Mouse (Mus musculus) myocyte (in vitro differentiated cells): ENCODE data around the gene Etfb. TPM values are rescaled to one million over a fixed set of nuclear protein-coding genes. Genes with fewer than 3 reads are reported as not detected.

Experiments
- H3K27me3 ChIP-seq: one replicate; pipeline ENCODE4 v1.6.1; 2011; ENCODE audit not compliant: control insufficient read depth, insufficient read depth, insufficient read length
- H3K36me3 ChIP-seq: one replicate; pipeline ENCODE4 v1.6.1; 2011; ENCODE audit not compliant: control insufficient read depth, insufficient read depth
- H3K4me2 ChIP-seq: one replicate; pipeline ENCODE4 v1.6.1; 2011; ENCODE audit warnings: low read depth, control low read depth
- H3K4me3 ChIP-seq: one replicate; pipeline ENCODE4 v1.5.1; 2011; ENCODE audit warnings: mild to moderate bottlenecking, control low read depth, moderate library complexity
- H3K79me2 ChIP-seq: one replicate; pipeline ENCODE4 v1.6.1; 2011; ENCODE audit not compliant: control insufficient read depth, insufficient read depth
- H3ac ChIP-seq: one replicate; pipeline ENCODE4 v1.6.1; 2011; ENCODE audit not compliant: control insufficient read depth, insufficient read length
- CEBPB ChIP-seq: IDR thresholded peaks from 2 replicates; pipeline ENCODE4 v1.6.1; 2011; ENCODE audit warnings: mild to moderate bottlenecking, moderate library complexity; ENCODE audit not compliant: poor library complexity, insufficient read depth, severe bottlenecking
- E2F4 ChIP-seq: IDR thresholded peaks from one replicate; pipeline ENCODE4 v1.6.1; 2011; ENCODE audit warnings: mild to moderate bottlenecking, control low read depth, moderate library complexity; ENCODE audit not compliant: insufficient read depth
- MAX ChIP-seq: IDR thresholded peaks from one replicate; pipeline ENCODE4 v1.6.1; 2011; ENCODE audit warnings: low read depth, mild to moderate bottlenecking, control low read depth
- MYOD1 ChIP-seq, 3 experiments: IDR thresholded peaks; one replicate each; pipeline ENCODE4 v1.6.1; 2011; ENCODE audit warnings: control low read depth in 2 of 3, low read depth in 2 of 3, mild to moderate bottlenecking in 2 of 3, moderate library complexity in 1 of 3; ENCODE audit not compliant: insufficient read length in 2 of 3, control insufficient read depth in 1 of 3
- MYOG ChIP-seq, 3 experiments: IDR thresholded peaks; one replicate each; pipeline ENCODE4 v1.6.1; 2011; ENCODE audit warnings: control low read depth in 2 of 3, low read depth in 2 of 3, mild to moderate bottlenecking in 2 of 3; ENCODE audit not compliant: insufficient read length in 2 of 3, control insufficient read depth in 1 of 3, insufficient read depth in 1 of 3
- POLR2A ChIP-seq: IDR thresholded peaks from one replicate; pipeline ENCODE4 v1.6.1; 2011; ENCODE audit warnings: low read depth, mild to moderate bottlenecking, control low read depth, moderate library complexity; ENCODE audit not compliant: insufficient read length
- POLR2AphosphoS2 ChIP-seq: IDR thresholded peaks from one replicate; pipeline ENCODE4 v1.6.1; 2011; ENCODE audit warnings: low read depth, control low read depth; ENCODE audit not compliant: insufficient read length
- REST ChIP-seq: IDR thresholded peaks from one replicate; pipeline ENCODE4 v1.6.1; 2011; ENCODE audit warnings: mild to moderate bottlenecking, control low read depth, moderate library complexity; ENCODE audit not compliant: insufficient read depth, insufficient read length
- SRF ChIP-seq: IDR thresholded peaks from one replicate; pipeline ENCODE4 v1.6.1; 2011; ENCODE audit warnings: low read depth; ENCODE audit not compliant: control insufficient read depth, insufficient read length
- TCF12 ChIP-seq: IDR thresholded peaks from one replicate; pipeline ENCODE4 v1.6.1; 2011; ENCODE audit warnings: mild to moderate bottlenecking, control low read depth; ENCODE audit not compliant: poor library complexity, insufficient read depth, severe bottlenecking
- TCF3 ChIP-seq: IDR thresholded peaks from one replicate; pipeline ENCODE4 v1.6.1; 2011; ENCODE audit warnings: low read depth, control low read depth; ENCODE audit not compliant: insufficient read length
- USF1 ChIP-seq: IDR thresholded peaks from one replicate; pipeline ENCODE4 v1.6.1; 2011; ENCODE audit warnings: low read depth, mild to moderate bottlenecking, control low read depth, moderate library complexity
- polyA plus RNA-seq: library from polyadenylated mRNA; unstranded; fragments of >200 nt; fragmentation: generic; extraction: Trizol; gene quantifications from one replicate; pipeline ENCODE4 v1.2.1, GENCODE M21; 2012; ENCODE audit warnings: missing spikeins

The Etfb gene
- polyA plus RNA-seq, 1 experiment, result 244 TPM

GRCm38 (mm10) chr7:43463976-43464375 is 20.1 kb downstream of the Etfb start:
- H3K4me2 ChIP-seq, result no peak overlapping the region
- no peak overlapping the region for H3ac ChIP-seq
- TF ChIP-seq CEBPB (no peak), E2F4 (no peak), MYOG (IDR thresholded peaks at IDR 0.05; ENCODE audit: control insufficient read depth in 1 of 3, insufficient read depth in 1 of 3, insufficient read length in 2 of 3, low read depth in 2 of 3) (no peak), USF1 (no peak), TCF12 (no peak), REST (no peak), MYOD1 (IDR thresholded peaks at IDR 0.05; ENCODE audit: control insufficient read depth in 1 of 3, insufficient read length in 2 of 3, low read depth in 2 of 3) (no peak)
- H3K27me3 ChIP-seq, result no peaks in the 10 kb centered on the region
- H3K79me2 ChIP-seq, result no peaks in the 10 kb centered on the region
- H3K36me3 ChIP-seq, result no peaks in the 10 kb centered on the region
- no peak overlapping the region for H3K4me3 ChIP-seq

DNA sequence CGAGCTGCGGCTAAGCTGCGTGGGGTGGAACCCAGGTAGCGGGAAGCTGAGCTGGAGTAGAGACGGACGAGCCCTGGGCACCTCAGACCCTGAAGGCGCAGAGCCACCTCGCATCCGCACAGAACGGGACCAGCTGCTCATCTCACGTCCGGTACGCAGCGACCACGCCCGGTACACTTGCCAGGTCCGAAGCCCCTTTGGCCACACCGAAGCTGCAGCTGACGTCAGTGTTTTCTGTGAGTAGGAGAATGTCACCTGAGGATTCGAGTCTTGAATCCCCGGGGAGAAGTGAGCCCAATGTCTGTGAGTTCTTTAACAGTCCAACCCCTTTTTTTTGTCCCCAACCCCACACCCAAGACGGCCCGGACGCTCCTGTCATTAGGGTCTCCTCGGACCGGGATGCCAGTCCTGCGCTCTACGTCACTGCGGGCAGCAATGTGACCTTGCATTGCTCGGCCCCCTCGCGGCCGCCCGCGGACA is 21.0 kb downstream of the Etfb start:
- Histone ChIP-seq H3ac (no peak overlapping the region), H3K79me2 (no peaks in the 10 kb centered on the region), H3K27me3 (no peaks in the 10 kb centered on the region), H3K4me3 (peak overlapping the region; percentile 32), H3K36me3 (no peaks in the 10 kb centered on the region), H3K4me2 (peak overlapping the region; percentile 97)
- no peak for TF ChIP-seq USF1
- TF ChIP-seq MYOD1 (IDR thresholded peaks at IDR 0.05; ENCODE audit: control insufficient read depth in 1 of 3, insufficient read length in 2 of 3, low read depth in 2 of 3), result peak in 1 of 3 experiments; percentile 2
- no peak for TF ChIP-seq POLR2A
- TF ChIP-seq SRF, result no peak
- no peak for TF ChIP-seq MAX
- no peak for TF ChIP-seq E2F4
- TF ChIP-seq POLR2AphosphoS2, result no peak

- TF ChIP-seq MAX (no peak), REST (no peak), POLR2A (peak; percentile 15), MYOG (IDR thresholded peaks at IDR 0.05; ENCODE audit: control insufficient read depth in 1 of 3, insufficient read depth in 1 of 3, insufficient read length in 2 of 3, low read depth in 2 of 3) (no peak), SRF (no peak), MYOD1 (IDR thresholded peaks at IDR 0.05; ENCODE audit: control insufficient read depth in 1 of 3, insufficient read length in 2 of 3, low read depth in 2 of 3) (peak in 1 of 3 experiments; percentile 0), POLR2AphosphoS2 (no peak)
- no peak overlapping the region for H3ac ChIP-seq
- H3K36me3 ChIP-seq, result no peaks in the 10 kb centered on the region
- H3K27me3 ChIP-seq, result no peaks in the 10 kb centered on the region
- peak overlapping the region; percentile 32 for H3K4me3 ChIP-seq
- H3K79me2 ChIP-seq, result no peaks in the 10 kb centered on the region
- peak overlapping the region; percentile 97 for H3K4me2 ChIP-seq
Observed at GRCm38 (mm10) chr7:43465344-43466098, 21.6 kb downstream of the Etfb start.

DNA sequence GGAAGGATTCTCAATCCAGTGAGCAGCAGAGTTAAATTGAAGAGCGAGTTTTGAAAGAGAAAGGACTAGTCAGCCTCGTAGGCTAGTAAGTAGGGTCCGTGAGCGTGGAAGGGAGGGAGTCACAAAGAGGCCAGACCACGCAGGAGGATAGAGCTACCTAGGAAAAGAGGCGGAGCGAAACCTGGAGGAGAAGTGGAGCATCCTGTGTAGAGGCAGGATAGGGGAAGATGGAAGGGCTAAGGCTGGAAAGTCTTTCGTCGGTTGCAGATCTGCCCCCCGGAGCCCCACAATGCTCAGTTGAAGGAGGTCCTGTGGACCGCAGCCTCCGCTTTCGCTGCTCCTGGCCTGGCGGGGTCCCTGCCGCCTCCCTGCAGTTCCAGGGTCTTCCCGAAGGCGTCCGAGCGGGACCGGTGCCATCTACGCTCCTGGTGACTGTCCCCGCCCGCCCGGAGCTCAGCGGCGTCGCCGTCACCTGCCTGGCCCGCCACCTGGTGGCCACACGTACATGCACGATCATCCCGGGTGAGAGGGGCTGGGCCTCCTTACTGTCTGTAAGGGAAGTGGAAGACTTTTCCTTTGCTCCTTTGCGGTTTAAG is 22.3 kb downstream of the Etfb start:
- Histone ChIP-seq H3K36me3 (no peaks in the 10 kb centered on the region), H3K4me2 (peak overlapping the region; percentile 97), H3K27me3 (no peaks in the 10 kb centered on the region), H3ac (no peak overlapping the region), H3K4me3 (peak overlapping the region; percentile 32), H3K79me2 (no peaks in the 10 kb centered on the region)
- TF ChIP-seq POLR2AphosphoS2, result no peak
- TF ChIP-seq POLR2A, result no peak
- no peak for TF ChIP-seq USF1
- TF ChIP-seq SRF, result no peak
- peak in 2 of 3 experiments; percentile 10 to 42 for TF ChIP-seq MYOG (IDR thresholded peaks at IDR 0.05; ENCODE audit: control insufficient read depth in 1 of 3, insufficient read depth in 1 of 3, insufficient read length in 2 of 3, low read depth in 2 of 3)
- TF ChIP-seq MYOD1 (IDR thresholded peaks at IDR 0.05; ENCODE audit: control insufficient read depth in 1 of 3, insufficient read length in 2 of 3, low read depth in 2 of 3), result peak in 1 of 3 experiments; percentile 33
- TF ChIP-seq REST, result no peak
- TF ChIP-seq MAX, result no peak

DNA sequence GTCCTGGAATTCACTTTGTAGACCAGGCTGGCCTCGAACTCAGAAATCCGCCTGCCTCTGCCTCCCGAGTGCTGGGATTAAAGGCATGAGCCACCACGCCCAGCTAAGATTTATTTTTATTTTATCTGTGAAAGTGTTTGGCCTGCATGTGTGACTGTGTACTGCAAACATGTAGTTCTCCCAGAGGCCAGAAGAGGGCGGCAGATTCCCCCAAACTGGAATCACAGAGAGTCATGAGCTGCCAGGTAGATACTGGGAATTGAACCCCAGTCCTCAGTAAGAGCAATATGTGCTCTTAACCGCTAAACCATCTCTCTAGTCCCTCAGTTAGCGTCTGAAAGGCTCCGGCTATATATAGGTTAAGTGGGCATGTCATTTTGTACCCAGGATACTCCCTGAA is 26.5 kb downstream of the Etfb start:
- TF ChIP-seq TCF12 (no peak), POLR2AphosphoS2 (no peak), MAX (no peak), POLR2A (no peak), E2F4 (no peak), TCF3 (no peak), MYOG (IDR thresholded peaks at IDR 0.05; ENCODE audit: control insufficient read depth in 1 of 3, insufficient read depth in 1 of 3, insufficient read length in 2 of 3, low read depth in 2 of 3) (no peak), MYOD1 (IDR thresholded peaks at IDR 0.05; ENCODE audit: control insufficient read depth in 1 of 3, insufficient read length in 2 of 3, low read depth in 2 of 3) (no peak), USF1 (no peak), REST (no peak), SRF (no peak), CEBPB (no peak)
- H3K4me3 ChIP-seq, result no peak overlapping the region
- no peaks in the 10 kb centered on the region for H3K79me2 ChIP-seq
- no peaks in the 10 kb centered on the region for H3K27me3 ChIP-seq
- no peak overlapping the region for H3ac ChIP-seq
- no peak overlapping the region for H3K4me2 ChIP-seq
- no peaks in the 10 kb centered on the region for H3K36me3 ChIP-seq
